Mouse (Mus musculus) cerebellum, adult 8-10 months (tissue): Measurements from ENCODE around the gene Ccdc183.

Source experiments
- DNase-seq: peaks from one replicate; pipeline ENCODE4 v3.0.0; 2022

The Ccdc183 gene

GRCm38 (mm10) chr2:25617578-25617977 is at the start of gene Ccdc183:
Ccdc183 (minus strand) TSS chr2:25617678.
- DNase-seq = no peak

GRCm38 (mm10) chr2:25666516-25666915 is 49.0 kb upstream of the Ccdc183 start:
- DNase-seq = no peak

- no peak for DNase-seq
Measured at GRCm38 (mm10) chr2:25664125-25664524, 46.6 kb upstream of the Ccdc183 start.

- DNase-seq = peak; percentile 20
Measured at GRCm38 (mm10) chr2:25663511-25663910, 46.0 kb upstream of the Ccdc183 start.

GRCm38 (mm10) chr2:25661245-25661970 is 43.9 kb upstream of the Ccdc183 start:
- no peak for DNase-seq

- no peak for DNase-seq
Measured at GRCm38 (mm10) chr2:25660279-25660678, 42.8 kb upstream of the Ccdc183 start.

GRCm38 (mm10) chr2:25657652-25658051 is 40.2 kb upstream of the Ccdc183 start, which contains the start of gene Lcn5:
Lcn5 (plus strand) TSS chr2:25657952.
- DNase-seq = no peak

- peak; percentile 31 for DNase-seq
Measured at GRCm38 (mm10) chr2:25657246-25657645, 39.8 kb upstream of the Ccdc183 start.

- no peak for DNase-seq
Measured at GRCm38 (mm10) chr2:25656691-25657090, 39.2 kb upstream of the Ccdc183 start.

- DNase-seq = no peak
Measured at GRCm38 (mm10) chr2:25654502-25654901, 37.0 kb upstream of the Ccdc183 start.

- DNase-seq = no peak
Measured at GRCm38 (mm10) chr2:25652902-25653301, 35.4 kb upstream of the Ccdc183 start, which contains the start of gene Lcn8. Lcn8 (plus strand) TSS chr2:25653120.

GRCm38 (mm10) chr2:25639890-25640289 is 22.4 kb upstream of the Ccdc183 start:
- DNase-seq = no peak

GRCm38 (mm10) chr2:25634046-25634445 is 16.6 kb upstream of the Ccdc183 start:
- DNase-seq = no peak

GRCm38 (mm10) chr2:25633616-25634015 is 16.1 kb upstream of the Ccdc183 start:
- no peak for DNase-seq

GRCm38 (mm10) chr2:25628738-25629137 is 11.3 kb upstream of the Ccdc183 start:
- DNase-seq = no peak

GRCm38 (mm10) chr2:25627811-25628210 is 10.3 kb upstream of the Ccdc183 start, which contains the start of gene Fcna:
Fcna (minus strand) TSS chr2:25628030.
- DNase-seq = no peak

GRCm38 (mm10) chr2:25625986-25626385 is 8.5 kb upstream of the Ccdc183 start:
- no peak for DNase-seq

- peak; percentile 89 for DNase-seq
Measured at GRCm38 (mm10) chr2:25621229-25622200, 4.0 kb upstream of the Ccdc183 start, which contains the start of gene Tmem141. Tmem141 (minus strand) TSS chr2:25622005.

GRCm38 (mm10) chr2:25620852-25621228 is 3.4 kb upstream of the Ccdc183 start:
- DNase-seq = no peak

GRCm38 (mm10) chr2:25620386-25620785 is 2.9 kb upstream of the Ccdc183 start:
- DNase-seq = peak; percentile 10

GRCm38 (mm10) chr2:25616398-25616797 is 1.1 kb downstream of the Ccdc183 start:
- no peak for DNase-seq

GRCm38 (mm10) chr2:25608671-25609070 is 8.8 kb downstream of the Ccdc183 start:
- DNase-seq = no peak
